ENCODE assay signal across 14 mouse cellular contexts in the genomic region with DNA sequence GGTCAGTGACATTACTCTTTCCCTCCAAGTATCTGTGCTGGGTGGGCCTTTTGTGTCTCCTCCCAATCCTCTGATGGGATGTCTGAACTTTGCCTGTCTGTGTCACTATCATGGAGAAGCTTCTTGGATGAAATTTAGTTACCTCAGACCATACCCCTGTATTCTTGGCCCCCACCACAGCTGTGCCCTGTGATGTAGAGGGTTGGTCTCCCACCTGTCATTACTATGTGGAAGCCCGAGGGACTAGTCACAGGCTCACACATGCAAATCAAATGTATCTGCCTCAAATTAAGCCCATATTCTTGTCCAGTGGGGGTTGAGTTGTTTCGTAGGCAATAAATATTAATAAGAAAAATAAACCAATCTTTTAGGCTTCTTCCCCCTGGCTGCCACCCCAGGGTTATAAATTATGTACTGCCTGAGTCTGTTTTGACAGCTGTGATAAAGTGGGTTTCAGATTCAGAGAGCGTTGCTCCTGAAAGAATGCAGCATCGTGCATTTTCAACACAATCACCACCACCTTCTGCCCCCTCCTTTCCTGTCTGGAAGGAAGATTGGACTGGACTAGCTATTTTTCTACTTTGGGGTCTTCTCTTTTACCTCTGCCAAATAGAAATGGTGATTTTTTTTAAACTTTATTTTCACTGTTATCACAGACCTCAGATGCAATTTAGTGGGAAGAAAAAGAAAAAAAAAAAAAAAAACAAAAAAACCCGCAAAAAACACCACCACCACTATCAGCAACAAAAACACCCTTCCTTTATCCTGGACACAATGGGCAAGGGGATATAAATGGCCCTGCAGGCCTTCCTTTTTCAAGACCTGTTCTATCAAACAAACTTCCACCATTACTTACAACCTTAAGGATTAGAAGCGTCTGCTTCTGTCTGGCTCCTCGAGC.
A peak's percentile ranks its signal among the peaks of the same experiment; 100 is the strongest.
DNase-seq lines count a peak whose midpoint lies in the region; ATAC-seq and TF ChIP-seq lines count a peak whose summit lies in the region.
"Had no signal": no experiment of that assay in that cellular context is flagged by ENCODE, and none has a peak within 500 bp of the region (broad histone marks: within the 10 kb centered on the region; RNA-seq: fewer than 3 reads in every experiment).

No protein-coding gene starts in this region.

- ATAC-seq in midbrain, embryonic 11.5 days (ENCODE audit: low FRiP score), result peak; percentile 40; the same call in 1 of the 2 replicates
- peak; percentile 77 for ATAC-seq in forebrain, embryonic 16.5 days
- no peak for ATAC-seq in kidney, postnatal 0 days (replicated peaks; ENCODE audit: low FRiP score, low read depth)
- ATAC-seq in monocyte, adult 5-6 weeks (replicated peaks; ENCODE audit: insufficient number of reproducible peaks, low FRiP score, low TSS enrichment, poor library complexity, severe bottlenecking), result no peak
- no peak for ATAC-seq in heart, embryonic 11.5 days (replicated peaks; ENCODE audit: insufficient number of reproducible peaks, low FRiP score, low TSS enrichment)
- ATAC-seq: intestine, postnatal 0 days had no signal

- no peaks in the 10 kb centered on the region for H3K36me3 ChIP-seq in midbrain, embryonic 11.5 days (ENCODE audit: control insufficient read depth, insufficient read depth, low read length)
- no peaks in the 10 kb centered on the region for H3K36me3 ChIP-seq in midbrain, embryonic 10.5 days
- H3K36me3 ChIP-seq in forebrain, embryonic 16.5 days (ENCODE audit: control insufficient read depth, insufficient read depth), result no peaks in the 10 kb centered on the region
- no peaks in the 10 kb centered on the region for H3K36me3 ChIP-seq in kidney, postnatal 0 days (ENCODE audit: insufficient read depth, low read length)
- no peaks in the 10 kb centered on the region for H3K36me3 ChIP-seq in heart, embryonic 11.5 days (ENCODE audit: control insufficient read depth, insufficient read depth, low read length)
- H3K36me3 ChIP-seq: heart, embryonic 15.5 days had no signal

- H3K4me2 ChIP-seq in midbrain, embryonic 11.5 days, result no peak overlapping the region
- no peak overlapping the region for H3K4me2 ChIP-seq in forebrain, embryonic 16.5 days (ENCODE audit: low read length)
- H3K4me2 ChIP-seq in kidney, postnatal 0 days (ENCODE audit: low read length), result no peak overlapping the region
- no peak overlapping the region for H3K4me2 ChIP-seq in heart, embryonic 11.5 days
- H3K4me2 ChIP-seq: heart, embryonic 15.5 days had no signal

- no peak overlapping the region for H3K9ac ChIP-seq in midbrain, embryonic 11.5 days (ENCODE audit: low read length)
- H3K9ac ChIP-seq in forebrain, embryonic 16.5 days (replicated peaks; ENCODE audit: low read depth, low read length), result no peak overlapping the region
- H3K9ac ChIP-seq in kidney, postnatal 0 days (ENCODE audit: low read depth, low read length), result no peak overlapping the region
- H3K9ac ChIP-seq in heart, embryonic 11.5 days (ENCODE audit: low read depth, low read length), result no peak overlapping the region
- H3K9ac ChIP-seq: heart, embryonic 15.5 days; liver, embryonic 14.5 days had no signal

- H3K4me3 ChIP-seq in midbrain, embryonic 11.5 days (ENCODE audit: low read depth, low read length), result no peak overlapping the region
- H3K4me3 ChIP-seq in midbrain, embryonic 10.5 days, result no peak overlapping the region
- H3K4me3 ChIP-seq in forebrain, embryonic 16.5 days (replicated peaks; ENCODE audit: low read length), result no peak overlapping the region
- no peak overlapping the region for H3K4me3 ChIP-seq in kidney, postnatal 0 days (replicated peaks; ENCODE audit: low read depth, low read length)
- no peak overlapping the region for H3K4me3 ChIP-seq in heart, embryonic 11.5 days (ENCODE audit: low read depth, low read length)
- H3K4me3 ChIP-seq in layer of hippocampus, adult 2 months, result no peak overlapping the region
- H3K4me3 ChIP-seq: heart, embryonic 15.5 days; left cerebral cortex, adult 2 months had no signal

- 70% methylated on average over 7 of the region's 7 CpGs for WGBS in midbrain, embryonic 11.5 days
- WGBS in midbrain, embryonic 10.5 days, result 84% methylated on average over 7 of the region's 7 CpGs
- 48% methylated on average over 7 of the region's 7 CpGs for WGBS in forebrain, embryonic 16.5 days
- 35% methylated on average over 7 of the region's 7 CpGs for WGBS in kidney, postnatal 0 days
- 37% methylated on average over 7 of the region's 7 CpGs for WGBS in heart, embryonic 11.5 days (ENCODE audit: insufficient replicate concordance)

- H3K4me1 ChIP-seq in midbrain, embryonic 11.5 days (ENCODE audit: control insufficient read depth, insufficient read depth, low read length), result no peaks in the 10 kb centered on the region
- H3K4me1 ChIP-seq in midbrain, embryonic 10.5 days, result no peaks in the 10 kb centered on the region
- peaks cover 5% of the 10 kb centered on the region for H3K4me1 ChIP-seq in forebrain, embryonic 16.5 days (replicated peaks; ENCODE audit: control insufficient read depth, insufficient read depth, low read length)
- no peaks in the 10 kb centered on the region for H3K4me1 ChIP-seq in kidney, postnatal 0 days (replicated peaks; ENCODE audit: insufficient read depth, low read length)
- H3K4me1 ChIP-seq in heart, embryonic 11.5 days (ENCODE audit: control insufficient read depth, insufficient read depth, low read length), result no peaks in the 10 kb centered on the region

- H3K27ac ChIP-seq in midbrain, embryonic 11.5 days (ENCODE audit: low read depth, low read length), result no peak overlapping the region
- H3K27ac ChIP-seq in midbrain, embryonic 10.5 days (replicated peaks), result no peak overlapping the region
- no peak overlapping the region for H3K27ac ChIP-seq in forebrain, embryonic 16.5 days (ENCODE audit: low read length)
- H3K27ac ChIP-seq in kidney, postnatal 0 days, result no peak overlapping the region
- no peak overlapping the region for H3K27ac ChIP-seq in heart, embryonic 11.5 days (ENCODE audit: low read depth, low read length)
- H3K27ac ChIP-seq in layer of hippocampus, adult 2 months, result no peak overlapping the region
- H3K27ac ChIP-seq: heart, embryonic 15.5 days; left cerebral cortex, adult 2 months; liver, embryonic 14.5 days; stomach, postnatal 0 days had no signal

- no peaks in the 10 kb centered on the region for H3K9me3 ChIP-seq in midbrain, embryonic 11.5 days (ENCODE audit: control insufficient read depth, low read length)
- no peaks in the 10 kb centered on the region for H3K9me3 ChIP-seq in midbrain, embryonic 10.5 days (replicated peaks)
- H3K9me3 ChIP-seq in forebrain, embryonic 16.5 days (ENCODE audit: control insufficient read depth, low read length), result no peaks in the 10 kb centered on the region
- no peaks in the 10 kb centered on the region for H3K9me3 ChIP-seq in kidney, postnatal 0 days (replicated peaks; ENCODE audit: low read length)
- H3K9me3 ChIP-seq in heart, embryonic 11.5 days (replicated peaks; ENCODE audit: control insufficient read depth, low read length), result no peaks in the 10 kb centered on the region
- H3K9me3 ChIP-seq: heart, embryonic 15.5 days had no signal

- TF ChIP-seq CTCF in kidney, postnatal 0 days (IDR thresholded peaks at IDR 0.05; ENCODE audit: low read depth), result no peak
- TF ChIP-seq CTCF in layer of hippocampus, adult 2 months (conservative IDR thresholded peaks at IDR 0.05), result no peak

- no peak for DNase-seq in midbrain, embryonic 11.5 days (ENCODE audit: low spot score, missing footprints)
- no peak for DNase-seq in midbrain, embryonic 10.5 days (ENCODE audit: low spot score)
- DNase-seq in kidney, postnatal 0 days (ENCODE audit: low spot score), result peak; percentile 65
- DNase-seq in retina, postnatal 1 day, result peak; percentile 31
- no peak for DNase-seq in layer of hippocampus, adult 2 months (ENCODE audit: low spot score in 2 of 2)
- DNase-seq: cerebellum, postnatal 25 days had no signal

- H3K27me3 ChIP-seq in midbrain, embryonic 11.5 days (ENCODE audit: control insufficient read depth, insufficient read depth, low read length), result no peaks in the 10 kb centered on the region
- H3K27me3 ChIP-seq in midbrain, embryonic 10.5 days (ENCODE audit: low read depth, poor library complexity, severe bottlenecking), result no peaks in the 10 kb centered on the region
- H3K27me3 ChIP-seq in forebrain, embryonic 16.5 days (replicated peaks; ENCODE audit: control insufficient read depth, insufficient read depth, low read length), result no peaks in the 10 kb centered on the region
- H3K27me3 ChIP-seq in kidney, postnatal 0 days (ENCODE audit: insufficient read depth, low read length), result no peaks in the 10 kb centered on the region
- no peaks in the 10 kb centered on the region for H3K27me3 ChIP-seq in heart, embryonic 11.5 days (ENCODE audit: control insufficient read depth, insufficient read depth, low read length)
- H3K27me3 ChIP-seq: heart, embryonic 15.5 days had no signal

Comparison
In these comparisons a context has a peak if more than half of its experiments do, and no peak if none do; other contexts are left out.
1. ATAC-seq: peak in midbrain, embryonic 11.5 days (single experiment) and forebrain, embryonic 16.5 days (single experiment); none in kidney, postnatal 0 days (single experiment), monocyte, adult 5-6 weeks (single experiment) and heart, embryonic 11.5 days (single experiment).
2. DNase-seq: peak in kidney, postnatal 0 days (single experiment) and retina, postnatal 1 day (single experiment); none in midbrain, embryonic 11.5 days (single experiment), midbrain, embryonic 10.5 days (single experiment) and layer of hippocampus, adult 2 months (0 of 2).